Mouse (Mus musculus) granulocyte monocyte progenitor cell, adult 5-6 weeks (primary cell): ENCODE measurements around the gene Riox2. TPM values are rescaled to one million over a fixed set of nuclear protein-coding genes. Genes with fewer than 3 reads are reported as not detected.

Source experiments
- ATAC-seq: replicated peaks from 2 replicates; pipeline ENCODE4 v1.8.0; 2016; ENCODE audit warnings: mild to moderate bottlenecking, moderate TSS enrichment, inconsistent platforms; ENCODE audit not compliant: poor library complexity, severe bottlenecking
- total RNA-seq, 2 experiments: library from RNA; stranded (forward) in 1 of 2; stranded (reverse) in 1 of 2; fragments of 200-712, 200-1000 nt in 1 of 2; fragments of >200 nt in 1 of 2; fragmentation: Nextera tagmentation in 1 of 2; gene quantifications; 2 replicates each; pipeline ENCODE4 v1.2.3; 2014 to 2017

Riox2 gene
- total RNA-seq, 2 experiments from 2014 or later: 59.5 to 60.6 TPM

DNA sequence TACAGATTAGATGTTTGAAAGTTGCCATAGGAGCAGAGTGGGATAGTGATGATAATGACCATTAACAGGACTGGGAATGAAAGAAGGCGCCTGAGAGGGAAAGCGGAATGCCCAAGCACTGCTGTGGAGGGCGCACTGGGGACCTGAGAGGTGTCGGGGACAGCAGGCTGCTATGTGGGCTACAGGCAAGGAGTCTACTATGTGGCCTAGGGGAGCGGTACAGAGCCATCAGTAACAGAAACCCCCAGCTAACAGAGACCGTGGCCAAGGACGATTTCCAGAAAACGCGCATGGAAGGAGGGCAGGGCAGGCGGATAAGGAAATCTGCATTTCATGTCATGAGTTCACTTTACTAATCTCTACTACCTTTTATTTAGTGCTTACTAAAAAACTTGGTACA lies 45.4 kb downstream of the Riox2 start:
- ATAC-seq: 0 out of 2 replicates have a peak, but pooled peaks have one; percentile 21

DNA sequence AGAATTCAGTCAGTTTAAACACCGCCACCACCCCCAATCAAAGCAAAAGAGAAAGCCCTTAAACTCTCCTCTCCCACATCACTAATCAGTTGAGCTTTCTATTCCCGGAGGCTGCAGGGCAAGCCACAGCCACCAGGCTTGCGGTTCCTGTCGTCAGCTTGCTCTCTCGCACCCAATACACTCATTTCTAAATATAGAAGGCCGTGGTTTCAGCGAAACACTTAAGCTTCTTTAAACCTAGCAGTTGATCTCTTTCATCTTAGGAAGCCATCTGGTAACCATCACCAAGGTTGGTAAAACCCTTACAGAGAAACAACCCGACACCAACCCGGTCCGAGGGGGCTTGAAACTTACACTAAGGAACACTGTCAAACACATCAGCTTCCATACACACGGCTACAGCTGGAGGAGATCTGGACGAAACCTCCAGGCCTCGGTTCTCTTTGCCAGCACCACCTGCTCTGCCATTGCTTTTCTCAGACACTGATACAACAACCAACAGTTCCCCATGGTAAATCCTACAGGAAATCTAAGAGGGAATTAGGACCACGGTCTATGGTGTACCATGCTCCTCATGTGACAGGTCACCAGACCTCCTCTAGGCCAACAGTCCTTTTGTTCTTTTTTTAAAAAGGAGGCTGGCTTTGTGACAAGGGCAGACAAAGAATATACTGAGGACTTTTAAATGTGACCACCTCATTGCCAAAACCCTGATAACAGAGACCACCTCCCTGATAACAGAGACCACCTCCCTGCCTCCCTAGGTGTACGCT lies 46.1 kb downstream of the Riox2 start:
- peak; percentile 90 for ATAC-seq

DNA sequence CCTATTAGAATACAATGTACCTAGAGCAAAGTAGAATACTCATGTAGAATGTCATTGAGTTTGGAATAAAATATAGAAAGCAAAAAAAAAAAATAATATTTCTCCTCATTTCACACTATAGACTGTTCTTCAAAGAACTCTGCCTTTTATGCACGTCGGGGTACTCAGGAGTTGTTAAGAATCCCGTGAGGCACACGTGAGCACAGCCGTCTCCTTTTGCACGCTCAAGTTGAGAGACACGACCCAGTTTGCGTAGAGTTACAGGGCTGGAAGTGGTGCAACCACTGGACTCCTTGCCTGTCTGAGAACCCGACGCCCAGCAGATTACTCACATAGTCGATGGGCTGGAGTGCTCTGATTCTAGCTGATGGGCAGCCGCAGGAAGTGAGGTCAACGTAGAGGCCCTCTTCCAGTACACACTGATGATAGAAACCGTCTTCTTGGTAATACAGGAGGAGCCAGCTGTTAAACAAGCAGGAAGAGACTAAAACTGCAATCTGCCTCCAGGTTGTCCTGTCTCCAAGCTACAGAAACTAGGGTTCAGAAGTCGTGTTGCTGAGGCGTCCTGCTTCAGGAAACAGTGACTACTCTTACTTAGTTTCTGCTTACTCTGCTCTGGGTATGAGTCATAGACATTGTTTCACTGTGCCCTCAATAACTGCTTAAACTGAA lies 50.3 kb downstream of the Riox2 start:
- no peak for ATAC-seq

DNA sequence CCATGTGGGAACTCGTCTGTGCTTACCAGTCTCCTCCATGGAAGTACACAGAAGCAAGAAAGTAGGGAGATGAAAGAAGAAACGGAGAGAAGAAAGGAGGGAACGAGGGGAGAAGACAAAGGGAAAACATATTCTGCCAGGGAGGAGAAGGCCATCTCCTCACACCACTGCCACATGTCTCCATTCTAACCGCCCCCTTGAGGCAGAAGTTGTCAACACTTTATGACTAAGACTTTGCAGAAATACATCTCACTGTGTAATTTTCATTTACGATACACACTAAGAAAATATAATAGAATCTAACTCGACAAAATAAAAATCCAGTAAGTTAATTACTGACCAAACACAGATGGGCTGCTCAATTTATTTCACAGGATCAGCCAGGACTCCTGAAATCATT lies 55.4 kb downstream of the Riox2 start:
- ATAC-seq: no peak

- ATAC-seq: no peak
These were observed 58.0 kb downstream of the Riox2 start for GRCm38 (mm10) chr16:59529570-59529969.

DNA sequence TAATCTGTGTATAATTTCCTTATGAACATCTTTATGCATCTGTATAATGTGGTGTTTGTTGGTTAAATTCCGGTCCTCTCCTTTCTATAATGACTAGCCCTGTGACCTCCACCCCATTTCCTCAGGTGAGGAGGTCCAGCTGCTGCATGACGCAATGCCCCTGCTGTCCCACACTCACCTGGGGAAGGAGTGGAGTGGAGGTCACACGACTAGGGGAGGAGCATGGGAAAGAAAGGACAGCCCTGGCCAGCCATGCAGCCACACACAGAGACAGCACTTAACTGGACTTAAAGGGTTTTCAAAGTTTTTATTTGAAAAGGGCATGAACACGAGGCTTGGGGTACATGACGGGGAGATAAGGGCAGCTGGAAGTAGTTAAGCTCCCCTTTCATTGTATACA lies 59.7 kb downstream of the Riox2 start:
- ATAC-seq: no peak

GRCm38 (mm10) chr16:59532561-59532960 lies 61.0 kb downstream of the Riox2 start:
- peak; percentile 22; the same call in 1 of the 2 replicates for ATAC-seq

GRCm38 (mm10) chr16:59534349-59534748 lies 62.8 kb downstream of the Riox2 start:
- ATAC-seq: no peak

DNA sequence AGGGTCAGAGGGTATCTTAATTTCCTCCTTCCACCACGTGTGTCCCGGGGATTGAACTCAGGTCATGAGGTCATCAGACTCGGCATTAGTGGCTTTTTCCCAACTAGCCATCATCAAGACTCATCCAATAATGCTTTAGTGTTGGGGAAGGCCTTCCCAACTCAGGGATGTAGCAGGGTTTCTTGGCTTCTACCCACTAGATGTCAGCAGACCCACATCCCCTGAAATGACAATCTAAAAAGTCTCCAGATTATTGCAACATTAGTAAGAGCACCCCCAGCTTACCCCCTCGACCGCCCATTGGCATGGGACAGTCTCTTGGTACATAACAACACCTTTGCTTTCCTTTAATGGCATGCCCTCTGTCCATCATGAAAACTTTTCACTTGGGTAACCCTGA lies 64.1 kb downstream of the Riox2 start:
- no peak for ATAC-seq

GRCm38 (mm10) chr16:59540944-59541343 lies 69.4 kb downstream of the Riox2 start:
- ATAC-seq: no peak

GRCm38 (mm10) chr16:59541382-59541781 lies 69.8 kb downstream of the Riox2 start:
- ATAC-seq: no peak

Other genes with a start within 250 kb of the Riox2 start
- not detected in 2 replicates for gene Olfr201, start 199.1 kb upstream of the Riox2 start, total RNA-seq (2014; fragmentation: Nextera tagmentation)
- not detected in 2 replicates for gene Olfr201, start 199.1 kb upstream of the Riox2 start, total RNA-seq (2017)
- not detected in 2 replicates for gene Olfr202, start 185.0 kb upstream of the Riox2 start, total RNA-seq (2014; fragmentation: Nextera tagmentation)
- gene Olfr202, start 185.0 kb upstream of the Riox2 start, total RNA-seq (2017): not detected in 2 replicates
- gene Olfr203, start 172.9 kb upstream of the Riox2 start, total RNA-seq (2014; fragmentation: Nextera tagmentation): not detected in 2 replicates
- gene Olfr203, start 172.9 kb upstream of the Riox2 start, total RNA-seq (2017): not detected in 2 replicates
- gene Olfr204, start 153.5 kb upstream of the Riox2 start, total RNA-seq (2014; fragmentation: Nextera tagmentation): not detected in 2 replicates
- not detected in 2 replicates for gene Olfr204, start 153.5 kb upstream of the Riox2 start, total RNA-seq (2017)
- gene Olfr205, start 140.6 kb upstream of the Riox2 start, total RNA-seq (2014; fragmentation: Nextera tagmentation): not detected in 2 replicates
- gene Olfr205, start 140.6 kb upstream of the Riox2 start, total RNA-seq (2017): not detected in 2 replicates
- gene Olfr206, start 122.5 kb upstream of the Riox2 start, total RNA-seq (2014; fragmentation: Nextera tagmentation): not detected in 2 replicates
- not detected in 2 replicates for gene Olfr206, start 122.5 kb upstream of the Riox2 start, total RNA-seq (2017)
- not detected in 2 replicates for gene Olfr209, start 107.8 kb upstream of the Riox2 start, total RNA-seq (2014; fragmentation: Nextera tagmentation)
- not detected in 2 replicates for gene Olfr209, start 107.8 kb upstream of the Riox2 start, total RNA-seq (2017)
- not detected in 2 replicates for gene Gabrr3, start 64.4 kb upstream of the Riox2 start, total RNA-seq (2014; fragmentation: Nextera tagmentation)
- gene Gabrr3, start 64.4 kb upstream of the Riox2 start, total RNA-seq (2017): not detected in 2 replicates
- gene Crybg3, start 129.2 kb downstream of the Riox2 start, total RNA-seq (2014; fragmentation: Nextera tagmentation): 13.9 and 23.3 TPM in 2 replicates
- 17.3 and 27.0 TPM in 2 replicates for gene Crybg3, start 129.2 kb downstream of the Riox2 start, total RNA-seq (2017)
- gene Arl6, start 167.6 kb downstream of the Riox2 start, total RNA-seq (2014; fragmentation: Nextera tagmentation): 3.4 TPM in 2 replicates
- gene Arl6, start 167.6 kb downstream of the Riox2 start, total RNA-seq (2017): 3.7 and 11.4 TPM in 2 replicates